Mouse (Mus musculus) testis, adult 2 months (tissue): Measurements from ENCODE around the gene Tspan18. TPM values are rescaled to one million over a fixed set of nuclear protein-coding genes. Genes with fewer than 3 reads are reported as not detected.

Experiments
- H3K27ac ChIP-seq: fragments of 200-500 bp; 2 replicates; pipeline ENCODE4 v1.5.1; 2012; ENCODE audit warnings: low read depth, low read length; ENCODE audit not compliant: control insufficient read depth, insufficient read depth
- H3K27me3 ChIP-seq: fragments of 200-500 bp; 2 replicates; pipeline ENCODE4 v1.6.1; 2012; ENCODE audit warnings: mild to moderate bottlenecking, low read length, moderate library complexity; ENCODE audit not compliant: control insufficient read depth, insufficient read depth
- H3K36me3 ChIP-seq: fragments of 200-500 bp; 2 replicates; pipeline ENCODE4 v1.6.1; 2012; ENCODE audit warnings: mild to moderate bottlenecking, low read length; ENCODE audit not compliant: control insufficient read depth, insufficient read depth
- H3K4me1 ChIP-seq: fragments of 200-500 bp; 2 replicates; pipeline ENCODE4 v1.6.1; 2012; ENCODE audit warnings: low read length; ENCODE audit not compliant: control insufficient read depth, insufficient read depth
- H3K4me3 ChIP-seq: fragments of 200-500 bp; 2 replicates; pipeline ENCODE4 v1.5.1; 2012; ENCODE audit warnings: low read depth, mild to moderate bottlenecking, low read length, moderate library complexity, mixed read lengths; ENCODE audit not compliant: control insufficient read depth
- CTCF ChIP-seq: fragments of 200-500 bp; IDR thresholded peaks from 2 replicates; pipeline ENCODE4 v1.5.1; 2012; ENCODE audit warnings: low read depth, mild to moderate bottlenecking, inconsistent platforms, low read length, moderate library complexity; ENCODE audit not compliant: control insufficient read depth, insufficient read depth, insufficient replicate concordance
- POLR2A ChIP-seq: fragments of 200-500 bp; IDR thresholded peaks from 2 replicates; pipeline ENCODE4 v1.6.1; 2012; ENCODE audit warnings: low read depth, mild to moderate bottlenecking, inconsistent platforms, low read length, moderate library complexity; ENCODE audit not compliant: control insufficient read depth
- polyA plus RNA-seq: library from polyadenylated mRNA; depleted of rRNA; stranded (reverse); fragments of >200 nt; gene quantifications from 2 replicates; pipeline ENCODE4 v1.2.3, GENCODE M21; 2012

Tspan18 gene
- polyA plus RNA-seq, 1 experiment, result 15.8 TPM

- no peaks in the 10 kb centered on the region for H3K27me3 ChIP-seq
- TF ChIP-seq CTCF (no peak), POLR2A (no peak)
- H3K4me3 ChIP-seq, result no peak overlapping the region
- no peaks in the 10 kb centered on the region for H3K4me1 ChIP-seq
- H3K36me3 ChIP-seq, result no peaks in the 10 kb centered on the region
- no peak overlapping the region for H3K27ac ChIP-seq
Observed at GRCm38 (mm10) chr2:93354621-93355020, 20.3 kb upstream of the Tspan18 start.

- Histone ChIP-seq H3K4me1 (no peaks in the 10 kb centered on the region), H3K27ac (no peak overlapping the region), H3K27me3 (no peaks in the 10 kb centered on the region), H3K4me3 (no peak overlapping the region), H3K36me3 (no peaks in the 10 kb centered on the region)
- TF ChIP-seq POLR2A (no peak), CTCF (no peak)
Observed at GRCm38 (mm10) chr2:93353725-93354124, 19.4 kb upstream of the Tspan18 start.

GRCm38 (mm10) chr2:93352915-93353685 is 18.8 kb upstream of the Tspan18 start:
- H3K27ac ChIP-seq, result no peak overlapping the region

GRCm38 (mm10) chr2:93351352-93351751 is 17.0 kb upstream of the Tspan18 start:
- Histone ChIP-seq H3K4me3 (no peak overlapping the region), H3K36me3 (no peaks in the 10 kb centered on the region), H3K27ac (no peak overlapping the region), H3K4me1 (no peaks in the 10 kb centered on the region), H3K27me3 (no peaks in the 10 kb centered on the region)
- TF ChIP-seq CTCF (no peak), POLR2A (no peak)

More at GRCm38 (mm10) chr2:93352915-93353685, 18.8 kb upstream of the Tspan18 start:
- Histone ChIP-seq H3K36me3 (no peaks in the 10 kb centered on the region), H3K4me1 (no peaks in the 10 kb centered on the region), H3K4me3 (no peak overlapping the region), H3K27me3 (no peaks in the 10 kb centered on the region)
- TF ChIP-seq CTCF, result no peak
- no peak for TF ChIP-seq POLR2A

- H3K4me3 ChIP-seq, result no peak overlapping the region
- H3K27ac ChIP-seq, result no peak overlapping the region
- no peaks in the 10 kb centered on the region; the same call in 1 of the 2 replicates for H3K4me1 ChIP-seq
- H3K36me3 ChIP-seq, result no peaks in the 10 kb centered on the region
- TF ChIP-seq CTCF (no peak), POLR2A (no peak)
- H3K27me3 ChIP-seq, result no peaks in the 10 kb centered on the region
Observed at GRCm38 (mm10) chr2:93347018-93347417, 12.7 kb upstream of the Tspan18 start.

- Histone ChIP-seq H3K27me3 (no peaks in the 10 kb centered on the region), H3K4me3 (no peak overlapping the region), H3K4me1 (no peaks in the 10 kb centered on the region; the same call in 1 of the 2 replicates), H3K27ac (no peak overlapping the region), H3K36me3 (no peaks in the 10 kb centered on the region)
- TF ChIP-seq CTCF (no peak), POLR2A (no peak)
Observed at GRCm38 (mm10) chr2:93346609-93347008, 12.3 kb upstream of the Tspan18 start.

GRCm38 (mm10) chr2:93345663-93346268 is 11.5 kb upstream of the Tspan18 start:
- Histone ChIP-seq H3K4me3 (no peak overlapping the region), H3K4me1 (no peaks in the 10 kb centered on the region; the same call in 1 of the 2 replicates), H3K27ac (no peak overlapping the region), H3K27me3 (no peaks in the 10 kb centered on the region), H3K36me3 (no peaks in the 10 kb centered on the region)
- TF ChIP-seq CTCF, result no peak
- TF ChIP-seq POLR2A, result no peak

GRCm38 (mm10) chr2:93339373-93340106 is 5.2 kb upstream of the Tspan18 start:
- no peaks in the 10 kb centered on the region; the same call in 1 of the 2 replicates for H3K4me1 ChIP-seq
- no peak overlapping the region for H3K27ac ChIP-seq
- TF ChIP-seq POLR2A (no peak), CTCF (no peak)
- no peaks in the 10 kb centered on the region for H3K36me3 ChIP-seq
- H3K27me3 ChIP-seq, result no peaks in the 10 kb centered on the region
- H3K4me3 ChIP-seq, result no peak overlapping the region
